Mouse (Mus musculus): ENCODE results near the gene Ncoa1. TPM values are rescaled to one million over a fixed set of nuclear protein-coding genes. Genes with fewer than 3 reads are reported as not detected.
A peak's percentile ranks its signal among the peaks of the same experiment; 100 is the strongest.

Ncoa1 gene
- polyA plus RNA-seq, 1 experiment from 2014 or later, result 10.3 TPM

- Histone ChIP-seq H3K9ac (no peak overlapping the region), H3K4me3 (no peak overlapping the region), H3K4me2 (no peak overlapping the region), H3K9me3 (no peaks in the 10 kb centered on the region), H3K4me1 (replicated peaks) (peaks cover 16% of the 10 kb centered on the region), H3K27me3 (no peaks in the 10 kb centered on the region), H3K27ac (no peak overlapping the region), H3K36me3 (no peaks in the 10 kb centered on the region)
- ATAC-seq (ENCODE audit: low FRiP score), result no peak
- 96% methylated on average over 4 of the region's 4 CpGs for WGBS
Measured at GRCm38 (mm10) chr12:4500516-4500915, 23.5 kb upstream of the Ncoa1 start.

GRCm38 (mm10) chr12:4499651-4500175 is 22.7 kb upstream of the Ncoa1 start:
- Histone ChIP-seq H3K36me3 (no peaks in the 10 kb centered on the region), H3K4me2 (no peak overlapping the region), H3K4me1 (replicated peaks) (peaks cover 10% of the 10 kb centered on the region), H3K4me3 (no peak overlapping the region), H3K27ac (no peak overlapping the region), H3K9ac (no peak overlapping the region), H3K9me3 (no peaks in the 10 kb centered on the region), H3K27me3 (no peaks in the 10 kb centered on the region)
- 72% methylated on average over 3 of the region's 3 CpGs for WGBS
- ATAC-seq (ENCODE audit: low FRiP score), result no peak

GRCm38 (mm10) chr12:4488411-4488810 is 11.4 kb upstream of the Ncoa1 start:
- no peak overlapping the region for H3K4me2 ChIP-seq
- H3K27ac ChIP-seq, result no peak overlapping the region
- no peak for ATAC-seq (ENCODE audit: low FRiP score)
- H3K27me3 ChIP-seq, result no peaks in the 10 kb centered on the region
- no peaks in the 10 kb centered on the region for H3K9me3 ChIP-seq
- no peaks in the 10 kb centered on the region for H3K36me3 ChIP-seq
- H3K4me3 ChIP-seq, result no peak overlapping the region
- no peak overlapping the region for H3K9ac ChIP-seq
- no peaks in the 10 kb centered on the region for H3K4me1 ChIP-seq (replicated peaks)
- 76% methylated on average over 6 of the region's 6 CpGs for WGBS

GRCm38 (mm10) chr12:4483386-4483785 is 6.4 kb upstream of the Ncoa1 start:
- H3K4me1 ChIP-seq (replicated peaks), result no peaks in the 10 kb centered on the region
- H3K9me3 ChIP-seq, result no peaks in the 10 kb centered on the region
- H3K4me3 ChIP-seq, result no peak overlapping the region
- no peak overlapping the region for H3K9ac ChIP-seq
- 74% methylated on average over 4 of the region's 4 CpGs for WGBS
- H3K27me3 ChIP-seq, result no peaks in the 10 kb centered on the region
- H3K4me2 ChIP-seq, result no peak overlapping the region
- no peak for ATAC-seq (ENCODE audit: low FRiP score)
- H3K27ac ChIP-seq, result no peak overlapping the region
- H3K36me3 ChIP-seq, result no peaks in the 10 kb centered on the region

GRCm38 (mm10) chr12:4481687-4482086 is 4.7 kb upstream of the Ncoa1 start:
- no peak for ATAC-seq (ENCODE audit: low FRiP score)
- Histone ChIP-seq H3K36me3 (no peaks in the 10 kb centered on the region), H3K9me3 (no peaks in the 10 kb centered on the region), H3K4me3 (no peak overlapping the region), H3K27ac (no peak overlapping the region), H3K9ac (no peak overlapping the region), H3K4me1 (replicated peaks) (peaks cover 4% of the 10 kb centered on the region; the same call in 1 of the 2 replicates), H3K4me2 (no peak overlapping the region), H3K27me3 (no peaks in the 10 kb centered on the region)
- 70% methylated on average over 5 of the region's 5 CpGs for WGBS

GRCm38 (mm10) chr12:4480250-4480649 is 3.3 kb upstream of the Ncoa1 start:
- Histone ChIP-seq H3K4me1 (replicated peaks) (peaks cover 9% of the 10 kb centered on the region), H3K27ac (no peak overlapping the region), H3K27me3 (no peaks in the 10 kb centered on the region), H3K36me3 (no peaks in the 10 kb centered on the region), H3K9ac (no peak overlapping the region), H3K4me3 (no peak overlapping the region), H3K9me3 (no peaks in the 10 kb centered on the region), H3K4me2 (no peak overlapping the region)
- 89% methylated on average over 4 of the region's 4 CpGs for WGBS
- ATAC-seq (ENCODE audit: low FRiP score), result no peak

- ATAC-seq (ENCODE audit: low FRiP score), result no peak
- no peak overlapping the region for H3K4me3 ChIP-seq
- no peak overlapping the region for H3K27ac ChIP-seq
- H3K4me2 ChIP-seq, result no peak overlapping the region
- no peaks in the 10 kb centered on the region for H3K27me3 ChIP-seq
- H3K4me1 ChIP-seq (replicated peaks), result peaks cover 19% of the 10 kb centered on the region
- H3K36me3 ChIP-seq, result no peaks in the 10 kb centered on the region
- H3K9me3 ChIP-seq, result no peaks in the 10 kb centered on the region
- H3K9ac ChIP-seq, result no peak overlapping the region
- WGBS, result 84% methylated on average over 3 of the region's 3 CpGs
Measured at GRCm38 (mm10) chr12:4479171-4479881, 2.3 kb upstream of the Ncoa1 start.

GRCm38 (mm10) chr12:4477941-4478795 is 1.2 kb upstream of the Ncoa1 start:
- no peak for ATAC-seq (ENCODE audit: low FRiP score)
- Histone ChIP-seq H3K4me1 (replicated peaks) (peaks cover 30% of the 10 kb centered on the region), H3K27me3 (no peaks in the 10 kb centered on the region), H3K4me3 (no peak overlapping the region), H3K27ac (no peak overlapping the region), H3K36me3 (no peaks in the 10 kb centered on the region), H3K9ac (no peak overlapping the region), H3K9me3 (no peaks in the 10 kb centered on the region), H3K4me2 (no peak overlapping the region)
- 67% methylated on average over 6 of the region's 6 CpGs for WGBS

GRCm38 (mm10) chr12:4476291-4476831 is 621 bp downstream of the Ncoa1 start:
- Histone ChIP-seq H3K9ac (peak overlapping the region; percentile 97), H3K4me3 (peak overlapping the region; percentile 94), H3K36me3 (no peaks in the 10 kb centered on the region), H3K27me3 (no peaks in the 10 kb centered on the region), H3K9me3 (no peaks in the 10 kb centered on the region), H3K4me2 (peak overlapping the region; percentile 85), H3K4me1 (replicated peaks) (peaks cover 30% of the 10 kb centered on the region), H3K27ac (peak overlapping the region; percentile 98)
- under 1% methylated on average over 38 of the region's 73 CpGs for WGBS
- ATAC-seq (ENCODE audit: low FRiP score), result peak; percentile 88

GRCm38 (mm10) chr12:4475251-4475993 is 1.6 kb downstream of the Ncoa1 start:
- peak overlapping the region; percentile 85 for H3K4me2 ChIP-seq
- no peaks in the 10 kb centered on the region for H3K36me3 ChIP-seq
- ATAC-seq (ENCODE audit: low FRiP score), result peak; percentile 25; the same call in 1 of the 2 replicates
- H3K4me1 ChIP-seq (replicated peaks), result peaks cover 30% of the 10 kb centered on the region
- 12% methylated on average over 18 of the region's 18 CpGs for WGBS
- no peaks in the 10 kb centered on the region for H3K9me3 ChIP-seq
- peak overlapping the region; percentile 98 for H3K27ac ChIP-seq
- peak overlapping the region; percentile 97 for H3K9ac ChIP-seq
- H3K4me3 ChIP-seq, result peak overlapping the region; percentile 94
- H3K27me3 ChIP-seq, result no peaks in the 10 kb centered on the region

- H3K4me2 ChIP-seq, result no peak overlapping the region
- no peak overlapping the region for H3K4me3 ChIP-seq
- whole genome bisulfite sequencing, result 82% methylated on average over 2 of the region's 2 CpGs
- no peaks in the 10 kb centered on the region for H3K9me3 ChIP-seq
- no peak for ATAC-seq (ENCODE audit: low FRiP score)
- H3K27me3 ChIP-seq, result no peaks in the 10 kb centered on the region
- peaks cover 9% of the 10 kb centered on the region for H3K4me1 ChIP-seq (replicated peaks)
- H3K27ac ChIP-seq, result no peak overlapping the region
- no peaks in the 10 kb centered on the region for H3K36me3 ChIP-seq
- no peak overlapping the region for H3K9ac ChIP-seq
Measured at GRCm38 (mm10) chr12:4469115-4469514, 7.9 kb downstream of the Ncoa1 start.

GRCm38 (mm10) chr12:4463701-4464100 is 13.3 kb downstream of the Ncoa1 start:
- H3K36me3 ChIP-seq, result no peaks in the 10 kb centered on the region
- no peak overlapping the region for H3K4me2 ChIP-seq
- H3K4me1 ChIP-seq (replicated peaks), result no peaks in the 10 kb centered on the region
- no peak for ATAC-seq (ENCODE audit: low FRiP score)
- H3K4me3 ChIP-seq, result no peak overlapping the region
- no peaks in the 10 kb centered on the region for H3K27me3 ChIP-seq
- no peaks in the 10 kb centered on the region for H3K9me3 ChIP-seq
- no peak overlapping the region for H3K9ac ChIP-seq
- H3K27ac ChIP-seq, result no peak overlapping the region
- 92% methylated on average over 2 of the region's 2 CpGs for WGBS
